ENCODE assay signal across 25 mouse cellular contexts in the genomic region with DNA sequence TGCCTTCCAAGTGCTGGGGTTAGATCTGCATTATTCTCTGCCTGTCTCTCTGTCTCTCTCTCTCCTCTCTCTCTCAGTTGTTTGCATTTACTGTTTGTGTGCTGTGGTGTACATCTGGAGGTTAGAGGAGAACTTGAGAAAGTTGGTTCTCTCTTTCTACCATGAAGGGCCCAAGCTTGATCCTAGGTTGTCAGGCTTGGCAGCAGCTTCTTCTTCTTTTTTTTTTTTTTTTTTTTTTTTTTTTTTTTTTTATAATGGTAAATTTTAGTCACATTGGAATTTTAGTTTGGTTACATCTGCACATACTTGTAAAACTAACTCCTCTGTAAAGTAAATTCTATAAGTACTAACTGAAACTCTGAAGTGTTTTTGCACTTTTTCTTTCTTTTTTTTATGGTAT. TPM values are rescaled to one million over a fixed set of nuclear protein-coding genes. Genes with fewer than 3 reads are reported as not detected.
A peak's percentile ranks its signal among the peaks of the same experiment; 100 is the strongest.
DNase-seq lines count a peak whose midpoint lies in the region; ATAC-seq and TF ChIP-seq lines count a peak whose summit lies in the region.
"Had no signal": no experiment of that assay in that cellular context is flagged by ENCODE, and none has a peak within 500 bp of the region (broad histone marks: within the 10 kb centered on the region; RNA-seq: fewer than 3 reads in every experiment).

No protein-coding gene starts in this region.

- in situ Hi-C loops in CH12.LX (cut with MboI; ENCODE audit: low pct_ligation_motif_present, low pct_unique_long_range_greater_than_20kb, low sequenced_read_pairs): no loop called here

- TF ChIP-seq POLR2A in CH12.LX (IDR thresholded peaks at IDR 0.05; ENCODE audit: low read depth, low read length) (no peak), MEL (IDR thresholded peaks at IDR 0.05; ENCODE audit: control insufficient read depth in 1 of 2, insufficient read depth in 1 of 2, low read depth in 1 of 2, low read length in 2 of 2, poor library complexity in 1 of 2) (no peak)

- TF ChIP-seq CTCF in CH12.LX (conservative IDR thresholded peaks at IDR 0.05 in 1 of 2, IDR thresholded peaks at IDR 0.05 in 1 of 2; ENCODE audit: low read depth in 2 of 2, low read length in 2 of 2) (no peak), MEL (IDR thresholded peaks at IDR 0.05 in 2 of 3, conservative IDR thresholded peaks at IDR 0.05 in 1 of 3; ENCODE audit: control insufficient read depth in 1 of 3, insufficient read depth in 1 of 3, low read depth in 2 of 3, low read length in 3 of 3, poor library complexity in 1 of 3, severe bottlenecking in 1 of 3) (no peak)
- no peak for TF ChIP-seq CTCF in midbrain, postnatal 0 days (IDR thresholded peaks at IDR 0.05)

- dilution Hi-C loops in CH12.LX (cut with MboI; ENCODE audit: extremely low pct_ligation_motif_present, extremely low pct_unique_long_range_greater_than_20kb, low sequenced_read_pairs): no loop called here

- H3K27ac ChIP-seq in heart, embryonic 10.5 days: 0 out of 2 replicates have a peak overlapping the region, but pooled peaks have one; percentile 10
- H3K27ac ChIP-seq in CH12.LX (ENCODE audit: insufficient read depth, low read depth): no peak overlapping the region
- H3K27ac ChIP-seq in MEL (ENCODE audit: control insufficient read depth, low read depth, low read length): no peak overlapping the region
- H3K27ac ChIP-seq in intestine, embryonic 15.5 days: no peak overlapping the region
- no peak overlapping the region for H3K27ac ChIP-seq in midbrain, postnatal 0 days (ENCODE audit: low read depth, low read length)

- no peak for ATAC-seq in intestine, embryonic 15.5 days
- no peak for ATAC-seq in midbrain, postnatal 0 days (ENCODE audit: low FRiP score)
- ATAC-seq: activated CD4-positive, CD25-positive, alpha-beta regulatory T cell, adult 4 months; CD4-positive, CD25-positive, alpha-beta regulatory T cell, adult 4 months; Patski had no signal

- no peaks in the 10 kb centered on the region for H3K9me3 ChIP-seq in heart, embryonic 10.5 days
- no peaks in the 10 kb centered on the region for H3K9me3 ChIP-seq in CH12.LX (replicated peaks; ENCODE audit: low read length)
- H3K9me3 ChIP-seq in MEL (replicated peaks; ENCODE audit: insufficient read depth, low read length): no peaks in the 10 kb centered on the region
- H3K9me3 ChIP-seq in intestine, embryonic 15.5 days: no peaks in the 10 kb centered on the region
- H3K9me3 ChIP-seq in midbrain, postnatal 0 days (ENCODE audit: low read length): no peaks in the 10 kb centered on the region
- H3K9me3 ChIP-seq: G1E had no signal

- intact Hi-C loops in heart, postnatal 14 days (cut with DNase I): no loop called here

- TF ChIP-seq RAD21 in CH12.LX (IDR thresholded peaks at IDR 0.05; ENCODE audit: low read depth, low read length) (no peak), MEL (IDR thresholded peaks at IDR 0.05; ENCODE audit: low read depth, low read length) (no peak)

- 0 out of 2 replicates have a peak, but pooled peaks cover 10% of the 10 kb centered on the region for H3K4me1 ChIP-seq in heart, embryonic 10.5 days
- peaks cover 6 to 24% of the 10 kb centered on the region in 2 experiments; a peak in 3 of 4 replicates for H3K4me1 ChIP-seq in CH12.LX (ENCODE audit: control insufficient read depth in 1 of 2, insufficient read depth in 2 of 2)
- peaks cover 9 to 16% of the 10 kb centered on the region in 2 experiments for H3K4me1 ChIP-seq in MEL (ENCODE audit: control insufficient read depth in 1 of 2, insufficient read depth in 2 of 2, low read length in 2 of 2)
- H3K4me1 ChIP-seq in intestine, embryonic 15.5 days (replicated peaks): 0 out of 2 replicates have a peak, but pooled peaks cover 4% of the 10 kb centered on the region
- H3K4me1 ChIP-seq in midbrain, postnatal 0 days (ENCODE audit: insufficient read depth, low read length): peaks cover 2% of the 10 kb centered on the region; the same call in 1 of the 2 replicates

- no peak overlapping the region for H3K9ac ChIP-seq in CH12.LX (ENCODE audit: insufficient read depth, low read depth)
- H3K9ac ChIP-seq in MEL (ENCODE audit: control insufficient read depth, low read depth, low read length, poor library complexity, severe bottlenecking): no peak overlapping the region
- no peak overlapping the region for H3K9ac ChIP-seq in intestine, embryonic 15.5 days
- no peak overlapping the region for H3K9ac ChIP-seq in midbrain, postnatal 0 days (replicated peaks; ENCODE audit: low read length, poor library complexity, severe bottlenecking)

- H3K79me2 ChIP-seq in CH12.LX (replicated peaks; ENCODE audit: control insufficient read depth, extremely low read depth, insufficient read depth, poor library complexity, severe bottlenecking) (peaks cover 32% of the 10 kb centered on the region), MEL (ENCODE audit: control insufficient read depth, insufficient read depth, low read length, poor library complexity) (peaks cover 11% of the 10 kb centered on the region)

- no peaks in the 10 kb centered on the region for H3K36me3 ChIP-seq in heart, embryonic 10.5 days
- H3K36me3 ChIP-seq in CH12.LX (replicated peaks in 1 of 2; ENCODE audit: control insufficient read depth in 1 of 2, insufficient read depth in 1 of 2, low read length in 1 of 2) (no peaks in the 10 kb centered on the region), MEL (ENCODE audit: control insufficient read depth in 1 of 2, insufficient read depth in 2 of 2, low read length in 2 of 2) (peaks cover 0 to 19% of the 10 kb centered on the region in 2 experiments; a peak in 2 of 4 replicates)
- H3K36me3 ChIP-seq in intestine, embryonic 15.5 days: no peaks in the 10 kb centered on the region
- H3K36me3 ChIP-seq in midbrain, postnatal 0 days (ENCODE audit: insufficient read depth, low read length): no peaks in the 10 kb centered on the region

- H3K27me3 ChIP-seq in heart, embryonic 10.5 days (ENCODE audit: insufficient read depth, poor library complexity, severe bottlenecking): no peaks in the 10 kb centered on the region
- H3K27me3 ChIP-seq in CH12.LX (replicated peaks): no peaks in the 10 kb centered on the region
- H3K27me3 ChIP-seq in MEL (ENCODE audit: control insufficient read depth in 1 of 2, insufficient read depth in 2 of 2, low read length in 2 of 2): no peaks in the 10 kb centered on the region
- no peaks in the 10 kb centered on the region for H3K27me3 ChIP-seq in intestine, embryonic 15.5 days (replicated peaks)
- no peaks in the 10 kb centered on the region for H3K27me3 ChIP-seq in midbrain, postnatal 0 days (ENCODE audit: insufficient read depth, low read length)
- H3K27me3 ChIP-seq: Patski had no signal

- no peak overlapping the region for H3K4me3 ChIP-seq in heart, embryonic 10.5 days
- H3K4me3 ChIP-seq in CH12.LX (replicated peaks in 1 of 3; ENCODE audit: low read depth in 2 of 3, low read length in 2 of 3, poor library complexity in 1 of 3) (no peak overlapping the region), MEL (ENCODE audit: control insufficient read depth in 1 of 2, insufficient read depth in 1 of 2, low read depth in 2 of 2, low read length in 2 of 2) (no peak overlapping the region)
- H3K4me3 ChIP-seq in intestine, embryonic 15.5 days (replicated peaks): no peak overlapping the region
- no peak overlapping the region for H3K4me3 ChIP-seq in midbrain, postnatal 0 days (ENCODE audit: low read depth, low read length)

- TF ChIP-seq EP300 in CH12.LX (IDR thresholded peaks at IDR 0.05; ENCODE audit: low read length) (no peak), MEL (IDR thresholded peaks at IDR 0.05; ENCODE audit: low read depth in 1 of 2, low read length in 2 of 2) (no peak)

- DNase-seq in heart, embryonic 10.5 days (ENCODE audit: low spot score): no peak
- no peak for DNase-seq in heart, postnatal 14 days
- DNase-seq in 416B (ENCODE audit: low read depth) (peak; percentile 26), CH12.LX (ENCODE audit: extremely low read depth) (no peak), MEL (ENCODE audit: low read depth, low spot score) (peak; percentile 51), MN1 (ENCODE audit: low spot score) (no peak)
- no peak for DNase-seq in midbrain, postnatal 0 days (ENCODE audit: low spot score)
- DNase-seq: adrenal gland, adult 2 months; adrenal gland, adult 8-10 months; adrenal gland, postnatal 10 days; adrenal gland, postnatal 14 days; adrenal gland, postnatal 25 days; adrenal gland, postnatal 36 days; B cell, adult 2 months; cerebellum, adult 11 months; cerebellum, adult 11-12 months; cerebellum, adult 18-20 months; cerebellum, adult 2 months; cerebellum, adult 8-10 months; cerebellum, adult 9-10 months had no signal

- H3K4me2 ChIP-seq in CH12.LX (ENCODE audit: insufficient read depth, low read depth, poor library complexity, severe bottlenecking): no peak overlapping the region
- no peak overlapping the region for H3K4me2 ChIP-seq in intestine, embryonic 15.5 days (replicated peaks)
- no peak overlapping the region for H3K4me2 ChIP-seq in midbrain, postnatal 0 days (ENCODE audit: low read depth, low read length, poor library complexity, severe bottlenecking)

TF ChIP-seq in MEL, 35 proteins besides CTCF, POLR2A, EP300 and RAD21 (continues in another document):
- no peak for TF ChIP-seq MXI1 (IDR thresholded peaks at IDR 0.05; ENCODE audit: low read depth, low read length)

RNA-seq across cellular contexts. Expression of a gene that starts 3.3 kb away (rescaled TPM):
- polyA plus RNA-seq in heart, embryonic 10.5 days (2016; fragmentation: Nextera tagmentation; extraction: Ambion mirVana): 24.5 and 27.3 TPM in 2 replicates
- total RNA-seq in heart, postnatal 14 days (2021): 1 to 10 TPM; 8.0 to 8.1 TPM
- 10.9 and 12.2 TPM in 2 replicates for total RNA-seq in CH12.LX (2012; rRNA removed)
- total RNA-seq in CH12.LX (2014; rRNA removed): 27.0 and 28.8 TPM in 2 replicates
- 24.1 and 26.3 TPM in 2 replicates for polyA plus RNA-seq in CH12.LX (2012; ENCODE audit: insufficient read length, low read depth)
- 19.7 and 22.6 TPM in 2 replicates for total RNA-seq in MEL (2012; rRNA removed)
- 10 to 100 TPM in 1 of 2 experiments, not detected in 1; 25.4 TPM for polyA plus RNA-seq in MEL (2012; ENCODE audit: insufficient read depth in 1 of 2, insufficient read length in 2 of 2, low read depth in 1 of 2, low replicate concordance in 2 of 2, missing spikeins in 1 of 2)
- polyA plus RNA-seq in intestine, embryonic 15.5 days (2015; fragmentation: Nextera tagmentation; extraction: Ambion mirVana): 25.7 and 25.9 TPM in 2 replicates
- 15.2 and 18.7 TPM in 2 replicates for total RNA-seq in midbrain, postnatal 0 days (2014; rRNA removed)
- polyA plus RNA-seq in midbrain, postnatal 0 days (2015; fragmentation: Nextera tagmentation; extraction: Ambion mirVana): 60.3 and 63.0 TPM in 2 replicates

RNA-seq across cellular contexts. Expression of a gene that starts 3.4 kb away (rescaled TPM):
- 35.8 and 46.4 TPM in 2 replicates for polyA plus RNA-seq in heart, embryonic 10.5 days (2016; fragmentation: Nextera tagmentation; extraction: Ambion mirVana)
- 10 to 100 TPM; 63.2 to 65.6 TPM for total RNA-seq in heart, postnatal 14 days (2021)
- total RNA-seq in CH12.LX (2012; rRNA removed): 36.9 and 46.4 TPM in 2 replicates
- total RNA-seq in CH12.LX (2014; rRNA removed): 29.8 and 30.2 TPM in 2 replicates
- 38.3 and 47.7 TPM in 2 replicates for polyA plus RNA-seq in CH12.LX (2012; ENCODE audit: insufficient read length, low read depth)
- total RNA-seq in MEL (2012; rRNA removed): 29.4 and 32.6 TPM in 2 replicates
- polyA plus RNA-seq in MEL (2012; ENCODE audit: insufficient read depth in 1 of 2, insufficient read length in 2 of 2, low read depth in 1 of 2, low replicate concordance in 2 of 2, missing spikeins in 1 of 2): 10 to 100 TPM in 1 of 2 experiments, not detected in 1; 39.2 TPM
- 41.8 and 48.9 TPM in 2 replicates for polyA plus RNA-seq in intestine, embryonic 15.5 days (2015; fragmentation: Nextera tagmentation; extraction: Ambion mirVana)
- total RNA-seq in midbrain, postnatal 0 days (2014; rRNA removed): 30.6 and 35.4 TPM in 2 replicates
- 30.3 and 31.2 TPM in 2 replicates for polyA plus RNA-seq in midbrain, postnatal 0 days (2015; fragmentation: Nextera tagmentation; extraction: Ambion mirVana)

Comparison
In these comparisons a context has a peak if more than half of its experiments do, and no peak if none do; other contexts are left out.
1. DNase-seq: peak in 416B (single experiment) and MEL (single experiment); none in heart, embryonic 10.5 days (single experiment), heart, postnatal 14 days (0 of 2), CH12.LX (single experiment), MN1 (single experiment) and midbrain, postnatal 0 days (single experiment).